Mouse (Mus musculus) midbrain, embryonic 11.5 days (tissue): ENCODE measurements around the gene Mdga1. TPM values are rescaled to one million over a fixed set of nuclear protein-coding genes. Genes with fewer than 3 reads are reported as not detected.
A peak's percentile ranks its signal among the peaks of the same experiment; 100 is the strongest.

Source experiments
- ATAC-seq: fragments of 200-750 bp; cut with Nextera tagmentation; 2 replicates; pipeline ENCODE4 v1.8.0; 2017; ENCODE audit warnings: moderate TSS enrichment, moderate library complexity; ENCODE audit not compliant: low FRiP score
- DNase-seq: peaks from one replicate; pipeline ENCODE4 v3.0.0; 2015; ENCODE audit warnings: low spot score; ENCODE audit errors: missing footprints
- H3K27ac ChIP-seq: fragments of 300-500 bp; sonication (generic); 2 replicates; pipeline ENCODE4 v1.5.1; 2014; ENCODE audit warnings: low read depth, low read length
- H3K27me3 ChIP-seq: fragments of 300-500 bp; sonication (generic); 2 replicates; pipeline ENCODE4 v1.6.1; 2014; ENCODE audit warnings: mild to moderate bottlenecking, low read length, moderate library complexity, mixed read lengths; ENCODE audit not compliant: control insufficient read depth, insufficient read depth
- H3K36me3 ChIP-seq: fragments of 300-500 bp; sonication (generic); 2 replicates; pipeline ENCODE4 v1.6.1; 2014; ENCODE audit warnings: mild to moderate bottlenecking, low read length, moderate library complexity, mixed read lengths; ENCODE audit not compliant: control insufficient read depth, insufficient read depth
- H3K4me1 ChIP-seq: fragments of 300-500 bp; sonication (generic); 2 replicates; pipeline ENCODE4 v1.6.1; 2014; ENCODE audit warnings: low read length; ENCODE audit not compliant: control insufficient read depth, insufficient read depth
- H3K4me2 ChIP-seq: fragments of 300-500 bp; sonication (generic); 2 replicates; pipeline ENCODE4 v1.6.1; 2014; ENCODE audit warnings: mild to moderate bottlenecking, moderate library complexity
- H3K4me3 ChIP-seq: fragments of 300-500 bp; sonication (generic); 2 replicates; pipeline ENCODE4 v1.5.1; 2014; ENCODE audit warnings: low read depth, low read length
- H3K9ac ChIP-seq: fragments of 300-500 bp; sonication (generic); 2 replicates; pipeline ENCODE4 v1.6.1; 2014; ENCODE audit warnings: low read length
- H3K9me3 ChIP-seq: fragments of 300-500 bp; sonication (generic); 2 replicates; pipeline ENCODE4 v1.6.1; 2016; ENCODE audit warnings: low read length; ENCODE audit not compliant: control insufficient read depth
- WGBS: fragments of 180-500 bp; shearing (Covaris S2); extraction: QIAGEN DNeasy Blood & Tissue Kit; methylation state at CpG from one replicate; pipeline ENCODE4 v1.1.7; 2014; 5-methylcytosine and 5-hydroxymethylcytosine counted together
- polyA plus RNA-seq: library from polyadenylated mRNA; unstranded; fragments of >200 nt; fragmentation: Nextera tagmentation; extraction: Ambion mirVana; gene quantifications from 2 replicates; pipeline ENCODE4 v1.2.1, GENCODE M21; 2014

Gene Mdga1
- polyA plus RNA-seq, 1 experiment from 2014 or later = 6.5 TPM

DNA sequence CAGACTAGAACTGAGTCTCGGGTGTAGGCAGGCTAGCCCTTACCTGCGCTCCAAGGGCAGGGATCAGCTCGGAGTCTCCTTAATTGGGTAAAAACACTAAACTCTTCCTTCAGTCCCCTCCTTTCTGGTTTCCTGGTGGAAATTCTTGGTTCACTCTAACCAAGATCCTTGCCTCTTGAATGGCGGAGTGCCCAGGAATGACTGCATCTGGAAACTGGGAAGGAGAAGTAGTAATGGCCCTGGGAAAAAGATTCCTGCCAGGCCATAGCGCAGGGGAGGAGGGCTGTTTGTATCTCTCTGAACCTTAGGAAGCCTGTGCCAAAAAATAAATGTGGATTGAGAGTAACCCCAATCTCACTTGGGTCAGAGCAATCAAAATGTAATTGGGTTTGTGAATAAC, 30.9 kb downstream of the Mdga1 start:
- ATAC-seq = no peak
- 90% methylated on average over 5 of the region's 5 CpGs for WGBS

GRCm38 (mm10) chr17:29937350-29937781, 32.5 kb downstream of the Mdga1 start:
- no peaks in the 10 kb centered on the region for H3K36me3 ChIP-seq
- DNase-seq = peak; percentile 78
- no peaks in the 10 kb centered on the region for H3K27me3 ChIP-seq
- no peaks in the 10 kb centered on the region for H3K4me1 ChIP-seq
- WGBS = 89% methylated on average over 9 of the region's 9 CpGs
- no peak overlapping the region for H3K9ac ChIP-seq
- H3K4me3 ChIP-seq = no peak overlapping the region
- no peak overlapping the region for H3K4me2 ChIP-seq
- H3K27ac ChIP-seq = no peak overlapping the region
- H3K9me3 ChIP-seq = no peaks in the 10 kb centered on the region
- no peak for ATAC-seq

More for the DNA sequence above, 30.9 kb downstream of the Mdga1 start:
- DNase-seq = no peak
- Histone ChIP-seq H3K27me3 (no peaks in the 10 kb centered on the region), H3K9me3 (no peaks in the 10 kb centered on the region), H3K4me1 (no peaks in the 10 kb centered on the region), H3K4me2 (no peak overlapping the region), H3K9ac (no peak overlapping the region), H3K27ac (no peak overlapping the region), H3K36me3 (no peaks in the 10 kb centered on the region), H3K4me3 (no peak overlapping the region)

DNA sequence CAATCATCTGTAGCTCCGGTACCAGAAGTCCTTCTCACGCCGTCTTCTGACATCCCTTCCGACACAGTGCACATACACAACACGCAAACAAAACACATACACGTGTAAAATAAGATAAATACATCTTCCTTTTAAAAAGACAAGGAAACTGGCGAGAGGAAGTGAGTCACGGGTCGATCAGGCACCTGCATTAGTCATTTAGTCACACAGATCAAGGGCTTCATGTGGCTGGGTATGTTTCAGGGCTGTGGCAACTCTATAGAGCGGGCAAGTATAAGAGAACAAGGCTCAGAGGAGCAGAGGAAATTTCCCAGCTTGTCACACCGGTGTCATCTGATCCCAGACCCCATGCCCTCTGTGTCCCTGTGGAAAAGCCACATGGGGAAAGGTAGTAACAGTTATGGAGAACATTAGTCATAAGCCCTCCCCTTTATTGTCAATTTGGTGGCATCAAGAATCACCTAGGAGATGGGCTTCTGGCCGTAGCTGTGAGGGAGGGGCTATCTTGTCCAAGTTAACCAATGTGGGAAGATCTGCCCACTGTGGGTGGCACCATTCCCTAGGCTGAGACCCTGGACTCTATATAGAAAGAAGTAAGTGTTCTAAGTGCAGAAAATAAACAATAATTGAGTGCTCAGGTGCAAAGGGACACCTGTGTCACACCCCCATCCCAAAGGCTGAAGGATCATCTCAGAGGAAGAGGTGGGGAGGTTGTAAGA, 35.6 kb downstream of the Mdga1 start:
- H3K36me3 ChIP-seq = no peaks in the 10 kb centered on the region
- peak; percentile 54 for DNase-seq
- no peak overlapping the region for H3K4me3 ChIP-seq
- H3K27ac ChIP-seq = no peak overlapping the region
- no peak for ATAC-seq
- H3K9ac ChIP-seq = no peak overlapping the region
- no peaks in the 10 kb centered on the region for H3K9me3 ChIP-seq
- H3K4me1 ChIP-seq = no peaks in the 10 kb centered on the region
- H3K4me2 ChIP-seq = no peak overlapping the region
- 90% methylated on average over 12 of the region's 12 CpGs for WGBS
- no peaks in the 10 kb centered on the region for H3K27me3 ChIP-seq

- ATAC-seq = no peak
- H3K27me3 ChIP-seq = no peaks in the 10 kb centered on the region
- DNase-seq = no peak
- no peaks in the 10 kb centered on the region for H3K4me1 ChIP-seq
- no peaks in the 10 kb centered on the region for H3K36me3 ChIP-seq
- H3K9ac ChIP-seq = no peak overlapping the region
- H3K9me3 ChIP-seq = no peaks in the 10 kb centered on the region
- H3K4me2 ChIP-seq = no peak overlapping the region
- 84% methylated on average over 6 of the region's 6 CpGs for WGBS
- no peak overlapping the region for H3K4me3 ChIP-seq
- no peak overlapping the region for H3K27ac ChIP-seq
Measured at GRCm38 (mm10) chr17:29932753-29933152, 37.1 kb downstream of the Mdga1 start.

- no peaks in the 10 kb centered on the region for H3K9me3 ChIP-seq
- no peaks in the 10 kb centered on the region for H3K4me1 ChIP-seq
- 92% methylated on average over 31 of the region's 31 CpGs for WGBS
- no peaks in the 10 kb centered on the region for H3K27me3 ChIP-seq
- DNase-seq (no peak), ATAC-seq (no peak)
- H3K9ac ChIP-seq = no peak overlapping the region
- no peak overlapping the region for H3K4me2 ChIP-seq
- H3K27ac ChIP-seq = no peak overlapping the region
- no peak overlapping the region for H3K4me3 ChIP-seq
- H3K36me3 ChIP-seq = no peaks in the 10 kb centered on the region
Measured at GRCm38 (mm10) chr17:29931224-29931945, 38.5 kb downstream of the Mdga1 start.

DNA sequence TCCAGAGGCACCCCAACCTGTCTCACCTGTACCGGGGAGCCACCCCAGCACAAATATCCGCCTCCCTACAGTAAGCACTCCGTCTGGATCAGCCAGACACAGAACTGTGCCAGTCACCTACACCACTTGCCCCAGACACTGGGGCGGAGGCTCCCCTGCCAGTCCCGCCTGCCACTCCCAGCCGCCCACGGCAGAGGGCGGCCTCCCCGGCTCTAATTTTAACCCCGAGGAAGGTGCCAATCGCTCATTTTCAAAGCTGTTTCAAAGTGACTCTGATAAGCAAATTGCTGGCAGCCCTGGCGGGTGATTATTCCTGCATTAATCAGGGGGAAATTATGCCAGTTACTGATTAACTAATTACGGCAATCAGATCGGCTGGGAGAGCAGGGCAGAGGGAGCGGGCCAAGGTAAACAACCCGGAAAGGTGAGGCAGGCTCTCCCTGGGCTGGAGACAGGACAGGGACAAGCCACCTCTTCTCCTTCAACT, 41.1 kb downstream of the Mdga1 start:
- no peak for DNase-seq
- no peaks in the 10 kb centered on the region for H3K9me3 ChIP-seq
- H3K4me3 ChIP-seq = no peak overlapping the region
- no peaks in the 10 kb centered on the region for H3K27me3 ChIP-seq
- no peaks in the 10 kb centered on the region for H3K4me1 ChIP-seq
- ATAC-seq = no peak
- no peak overlapping the region for H3K9ac ChIP-seq
- H3K4me2 ChIP-seq = no peak overlapping the region
- 56% methylated on average over 16 of the region's 16 CpGs for WGBS
- no peaks in the 10 kb centered on the region for H3K36me3 ChIP-seq
- H3K27ac ChIP-seq = no peak overlapping the region

- H3K27ac ChIP-seq = no peak overlapping the region
- no peak overlapping the region for H3K9ac ChIP-seq
- DNase-seq = no peak
- no peak for ATAC-seq
- H3K4me1 ChIP-seq = no peaks in the 10 kb centered on the region
- H3K27me3 ChIP-seq = no peaks in the 10 kb centered on the region
- WGBS = 74% methylated on average over 26 of the region's 26 CpGs
- H3K4me3 ChIP-seq = no peak overlapping the region
- H3K4me2 ChIP-seq = no peak overlapping the region
- no peaks in the 10 kb centered on the region for H3K36me3 ChIP-seq
- no peaks in the 10 kb centered on the region for H3K9me3 ChIP-seq
Measured at GRCm38 (mm10) chr17:29925608-29926606, 44.0 kb downstream of the Mdga1 start.

GRCm38 (mm10) chr17:29920089-29920488, 49.8 kb downstream of the Mdga1 start:
- Histone ChIP-seq H3K27me3 (no peaks in the 10 kb centered on the region), H3K36me3 (no peaks in the 10 kb centered on the region), H3K4me2 (no peak overlapping the region), H3K4me1 (no peaks in the 10 kb centered on the region), H3K4me3 (no peak overlapping the region), H3K27ac (no peak overlapping the region), H3K9me3 (no peaks in the 10 kb centered on the region), H3K9ac (no peak overlapping the region)
- no peak for DNase-seq
- no peak for ATAC-seq
- 47% methylated on average over 6 of the region's 6 CpGs for WGBS
